Mouse (Mus musculus): Measurements from ENCODE around the gene Adamtsl1. TPM values are rescaled to one million over a fixed set of nuclear protein-coding genes. Genes with fewer than 3 reads are reported as not detected.

Adamtsl1 gene
- total RNA-seq, 1 experiment: 6.3 TPM

DNA sequence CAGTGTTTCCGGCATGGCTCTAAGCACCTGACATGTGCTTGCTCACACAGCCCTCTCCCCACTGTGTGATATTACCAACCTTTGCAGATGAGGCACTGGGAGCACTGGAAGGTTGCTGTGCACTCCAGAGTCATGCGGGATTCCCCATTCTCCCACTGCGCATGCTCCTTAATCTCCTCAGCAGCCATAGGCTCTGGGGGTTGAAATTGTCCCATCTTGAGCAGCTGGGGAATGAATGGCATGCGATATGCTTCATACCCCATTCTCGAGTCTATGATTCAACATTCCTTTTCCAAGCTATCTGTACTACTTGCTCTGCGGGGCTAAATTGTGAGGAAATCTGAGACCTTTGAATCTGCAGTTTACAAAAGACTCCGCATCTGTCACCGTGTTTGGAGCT lies 812.7 kb downstream of the Adamtsl1 start:
- no peak overlapping the region for H3K27ac ChIP-seq (ENCODE audit: insufficient read depth, low read depth, low read length, poor library complexity, severe bottlenecking)
- in situ Hi-C loops (cut with MboI; ENCODE audit: low sequenced_read_pairs in 2 of 2, unreplicated experiment in 2 of 2): no loop called here
- no peak for DNase-seq (ENCODE audit: low read depth, low spot score)
- no peaks in the 10 kb centered on the region for H3K9me3 ChIP-seq (ENCODE audit: control insufficient read depth, insufficient read depth, low read depth, low read length)
- no peak overlapping the region for H3K4me3 ChIP-seq (ENCODE audit: insufficient read depth in 1 of 2, low read depth in 1 of 2, low read length in 2 of 2, poor library complexity in 1 of 2, severe bottlenecking in 1 of 2)
- no peak overlapping the region for H3K9ac ChIP-seq (ENCODE audit: insufficient read depth, low read depth, low read length, poor library complexity, severe bottlenecking)
- no peaks in the 10 kb centered on the region for H3K4me1 ChIP-seq (ENCODE audit: control insufficient read depth in 2 of 2, insufficient read depth in 2 of 2, low read length in 2 of 2, poor library complexity in 1 of 2)
- no peaks in the 10 kb centered on the region for H3K36me3 ChIP-seq (ENCODE audit: control insufficient read depth, insufficient read depth, low read length, poor library complexity, severe bottlenecking)
- no peak for TF ChIP-seq CHD2 (IDR thresholded peaks at IDR 0.05; ENCODE audit: low read depth, low read length)
- TF ChIP-seq ZC3H11A (IDR thresholded peaks at IDR 0.05; ENCODE audit: borderline replicate concordance, low read depth, low read length): no peak
- no peak for TF ChIP-seq MAFK (IDR thresholded peaks at IDR 0.05; ENCODE audit: insufficient read depth, low read depth, low read length)
- no peak for TF ChIP-seq ZNF384 (IDR thresholded peaks at IDR 0.05; ENCODE audit: low read depth, low read length)
- TF ChIP-seq HCFC1 (IDR thresholded peaks at IDR 0.05; ENCODE audit: borderline replicate concordance, insufficient read depth, low read length): no peak

DNA sequence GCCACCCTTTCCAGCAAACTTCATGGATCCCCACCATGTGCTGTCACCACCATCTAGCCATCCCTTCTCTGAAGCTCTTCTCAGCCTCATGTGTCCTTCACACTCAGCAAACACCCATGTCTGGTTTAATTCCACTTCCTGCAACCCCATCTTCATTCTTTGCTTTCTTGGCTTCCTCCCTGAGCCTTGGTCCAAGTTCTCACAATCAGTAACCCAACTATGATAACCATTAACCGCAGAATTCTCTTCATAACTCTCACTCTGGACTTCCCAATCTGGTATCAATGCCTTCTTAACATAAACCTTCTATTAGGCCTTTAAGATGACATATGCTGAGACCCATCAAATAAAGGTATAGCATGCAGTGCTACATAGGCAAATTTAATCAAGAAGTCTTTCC lies 815.5 kb downstream of the Adamtsl1 start:
- Histone ChIP-seq H3K4me1 (ENCODE audit: control insufficient read depth in 2 of 2, insufficient read depth in 2 of 2, low read length in 2 of 2, poor library complexity in 1 of 2) (no peaks in the 10 kb centered on the region), H3K4me3 (ENCODE audit: insufficient read depth in 1 of 2, low read depth in 1 of 2, low read length in 2 of 2, poor library complexity in 1 of 2, severe bottlenecking in 1 of 2) (no peak overlapping the region), H3K9me3 (ENCODE audit: control insufficient read depth, insufficient read depth, low read depth, low read length) (no peaks in the 10 kb centered on the region), H3K36me3 (ENCODE audit: control insufficient read depth, insufficient read depth, low read length, poor library complexity, severe bottlenecking) (no peaks in the 10 kb centered on the region), H3K9ac (ENCODE audit: insufficient read depth, low read depth, low read length, poor library complexity, severe bottlenecking) (no peak overlapping the region), H3K27ac (ENCODE audit: insufficient read depth, low read depth, low read length, poor library complexity, severe bottlenecking) (no peak overlapping the region)
- TF ChIP-seq ZC3H11A (IDR thresholded peaks at IDR 0.05; ENCODE audit: borderline replicate concordance, low read depth, low read length) (no peak), CHD2 (IDR thresholded peaks at IDR 0.05; ENCODE audit: low read depth, low read length) (no peak), ZNF384 (IDR thresholded peaks at IDR 0.05; ENCODE audit: low read depth, low read length) (no peak), MAFK (IDR thresholded peaks at IDR 0.05; ENCODE audit: insufficient read depth, low read depth, low read length) (no peak), HCFC1 (IDR thresholded peaks at IDR 0.05; ENCODE audit: borderline replicate concordance, insufficient read depth, low read length) (no peak)
- DNase-seq (ENCODE audit: low read depth, low spot score): no peak
- in situ Hi-C loops (cut with MboI; ENCODE audit: low sequenced_read_pairs in 2 of 2, unreplicated experiment in 2 of 2): no loop called here

DNA sequence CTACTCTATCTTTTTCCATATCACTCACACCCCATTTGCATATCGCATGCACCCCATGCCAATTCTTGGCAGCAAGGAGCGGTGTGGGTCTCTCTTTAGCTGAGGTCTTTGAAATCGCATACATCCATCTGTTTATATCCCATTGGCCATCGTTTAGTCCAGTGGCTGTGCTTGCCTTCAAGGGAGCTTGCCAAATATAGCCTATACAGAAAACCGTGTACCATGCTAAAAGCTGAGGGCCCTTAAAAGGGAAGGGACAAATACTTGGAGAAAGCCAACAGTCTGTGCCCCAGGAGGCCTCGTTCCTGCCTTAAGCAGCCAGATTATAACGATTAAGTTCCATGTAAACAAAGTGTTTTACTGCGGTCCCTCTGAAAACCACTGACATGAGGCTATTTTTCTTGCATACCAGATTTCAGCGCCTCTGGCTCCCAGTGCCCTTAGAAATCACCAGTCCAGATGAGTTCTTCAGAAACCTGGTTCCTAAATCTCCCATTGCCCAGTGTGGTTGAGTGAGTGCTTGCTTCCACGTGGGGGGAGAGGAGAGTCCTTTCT lies 822.0 kb downstream of the Adamtsl1 start:
- no peak overlapping the region for H3K4me3 ChIP-seq (ENCODE audit: insufficient read depth in 1 of 2, low read depth in 1 of 2, low read length in 2 of 2, poor library complexity in 1 of 2, severe bottlenecking in 1 of 2)
- H3K36me3 ChIP-seq (ENCODE audit: control insufficient read depth, insufficient read depth, low read length, poor library complexity, severe bottlenecking): no peaks in the 10 kb centered on the region
- in situ Hi-C loops (cut with MboI; ENCODE audit: low sequenced_read_pairs in 2 of 2, unreplicated experiment in 2 of 2): no loop called here
- no peak for DNase-seq (ENCODE audit: low read depth, low spot score)
- H3K4me1 ChIP-seq (ENCODE audit: control insufficient read depth in 2 of 2, insufficient read depth in 2 of 2, low read length in 2 of 2, poor library complexity in 1 of 2): no peaks in the 10 kb centered on the region
- TF ChIP-seq ZC3H11A (IDR thresholded peaks at IDR 0.05; ENCODE audit: borderline replicate concordance, low read depth, low read length): no peak
- TF ChIP-seq MAFK (IDR thresholded peaks at IDR 0.05; ENCODE audit: insufficient read depth, low read depth, low read length): no peak
- no peak for TF ChIP-seq HCFC1 (IDR thresholded peaks at IDR 0.05; ENCODE audit: borderline replicate concordance, insufficient read depth, low read length)
- TF ChIP-seq ZNF384 (IDR thresholded peaks at IDR 0.05; ENCODE audit: low read depth, low read length): no peak
- no peak for TF ChIP-seq CHD2 (IDR thresholded peaks at IDR 0.05; ENCODE audit: low read depth, low read length)
- no peaks in the 10 kb centered on the region for H3K9me3 ChIP-seq (ENCODE audit: control insufficient read depth, insufficient read depth, low read depth, low read length)
- H3K27ac ChIP-seq (ENCODE audit: insufficient read depth, low read depth, low read length, poor library complexity, severe bottlenecking): no peak overlapping the region
- no peak overlapping the region for H3K9ac ChIP-seq (ENCODE audit: insufficient read depth, low read depth, low read length, poor library complexity, severe bottlenecking)

DNA sequence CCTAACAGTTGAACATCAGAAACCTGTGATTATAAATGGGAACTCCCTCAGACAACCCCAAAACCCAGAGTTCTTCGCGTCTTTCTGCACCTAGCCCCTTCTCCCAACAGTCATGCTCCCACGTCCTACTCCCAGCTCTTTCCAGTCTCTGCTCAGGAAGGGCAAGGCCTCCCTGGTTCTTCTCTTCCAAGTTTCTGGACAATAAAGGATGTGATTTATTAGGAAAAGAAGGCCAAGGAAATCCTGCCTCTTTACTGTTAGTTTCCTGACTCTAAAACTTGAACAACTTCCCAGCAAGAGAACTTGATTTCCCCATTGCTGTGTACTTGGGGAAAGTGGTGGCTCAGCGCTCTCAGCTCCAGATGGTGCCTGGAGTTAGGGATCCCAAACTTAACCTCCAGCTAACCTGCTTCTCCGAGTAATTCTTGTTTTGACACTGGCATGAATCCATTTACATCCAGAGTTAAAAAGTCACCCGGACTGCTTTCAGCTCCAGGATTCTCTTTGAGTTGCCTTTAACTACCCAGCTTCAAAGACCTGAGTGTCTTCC lies 823.3 kb downstream of the Adamtsl1 start:
- H3K36me3 ChIP-seq (ENCODE audit: control insufficient read depth, insufficient read depth, low read length, poor library complexity, severe bottlenecking): no peaks in the 10 kb centered on the region
- H3K4me1 ChIP-seq (ENCODE audit: control insufficient read depth in 2 of 2, insufficient read depth in 2 of 2, low read length in 2 of 2, poor library complexity in 1 of 2): no peaks in the 10 kb centered on the region
- H3K9ac ChIP-seq (ENCODE audit: insufficient read depth, low read depth, low read length, poor library complexity, severe bottlenecking): no peak overlapping the region
- H3K27ac ChIP-seq (ENCODE audit: insufficient read depth, low read depth, low read length, poor library complexity, severe bottlenecking): no peak overlapping the region
- TF ChIP-seq MAFK (IDR thresholded peaks at IDR 0.05; ENCODE audit: insufficient read depth, low read depth, low read length) (no peak), HCFC1 (IDR thresholded peaks at IDR 0.05; ENCODE audit: borderline replicate concordance, insufficient read depth, low read length) (no peak), ZC3H11A (IDR thresholded peaks at IDR 0.05; ENCODE audit: borderline replicate concordance, low read depth, low read length) (no peak), ZNF384 (IDR thresholded peaks at IDR 0.05; ENCODE audit: low read depth, low read length) (no peak), CHD2 (IDR thresholded peaks at IDR 0.05; ENCODE audit: low read depth, low read length) (no peak)
- no peak for DNase-seq (ENCODE audit: low read depth, low spot score)
- in situ Hi-C loops (cut with MboI; ENCODE audit: low sequenced_read_pairs in 2 of 2, unreplicated experiment in 2 of 2): no loop called here
- no peak overlapping the region for H3K4me3 ChIP-seq (ENCODE audit: insufficient read depth in 1 of 2, low read depth in 1 of 2, low read length in 2 of 2, poor library complexity in 1 of 2, severe bottlenecking in 1 of 2)
- H3K9me3 ChIP-seq (ENCODE audit: control insufficient read depth, insufficient read depth, low read depth, low read length): no peaks in the 10 kb centered on the region

Data from ES-E14 (cell line).